Mouse (Mus musculus): Measurements from ENCODE around the gene Galk1. TPM values are rescaled to one million over a fixed set of nuclear protein-coding genes. Genes with fewer than 3 reads are reported as not detected.

The Galk1 gene
- polyA plus RNA-seq (2017; shearing (Covaris generic)): 40.6 TPM

DNA sequence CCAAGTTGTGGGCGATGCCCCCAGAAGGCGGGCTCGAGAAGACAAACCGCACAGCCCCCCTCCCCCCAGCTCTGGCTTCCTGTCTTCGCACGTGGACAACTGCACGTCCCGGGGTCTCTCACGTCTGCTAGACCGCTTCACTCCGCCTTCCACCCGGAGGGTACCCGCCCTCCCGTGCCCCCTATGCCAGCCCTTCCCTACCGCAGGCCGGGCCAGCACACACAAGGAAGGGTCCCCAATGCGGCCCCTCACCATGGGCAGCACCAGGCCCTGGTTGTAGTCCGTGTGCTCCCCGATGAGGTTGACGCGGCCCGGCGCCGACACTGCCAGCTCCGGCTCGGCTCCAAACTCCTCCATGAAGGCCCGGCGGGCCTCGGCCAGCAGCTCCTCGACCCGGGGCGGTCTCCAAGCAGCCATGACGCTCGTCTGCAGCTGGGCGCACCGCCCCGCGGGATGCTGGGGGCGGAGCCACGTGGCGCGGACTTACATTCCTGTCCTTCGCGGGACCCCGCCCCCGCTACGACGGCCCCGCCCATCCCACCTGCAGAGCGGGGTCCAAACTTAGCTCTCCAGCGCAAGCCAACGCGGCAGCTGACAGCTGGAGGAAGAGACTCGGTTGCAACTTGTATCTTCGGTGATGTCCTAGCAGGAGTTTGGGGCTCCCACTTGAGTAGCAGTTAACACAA lies at the start of gene Galk1:
TSS of gene Galk1 (minus strand) at position 458 of the 686 bp plus-strand sequence.

GRCm38 (mm10) chr11:116030088-116030897 lies 17.8 kb upstream of the Galk1 start, which contains the start of gene Unk:
Gene Unk (plus strand): TSS chr11:116030322.

GRCm38 (mm10) chr11:116027756-116028155 lies 15.2 kb upstream of the Galk1 start, which contains the start of gene H3f3b:
Gene H3f3b (minus strand): TSS chr11:116027962.

DNA sequence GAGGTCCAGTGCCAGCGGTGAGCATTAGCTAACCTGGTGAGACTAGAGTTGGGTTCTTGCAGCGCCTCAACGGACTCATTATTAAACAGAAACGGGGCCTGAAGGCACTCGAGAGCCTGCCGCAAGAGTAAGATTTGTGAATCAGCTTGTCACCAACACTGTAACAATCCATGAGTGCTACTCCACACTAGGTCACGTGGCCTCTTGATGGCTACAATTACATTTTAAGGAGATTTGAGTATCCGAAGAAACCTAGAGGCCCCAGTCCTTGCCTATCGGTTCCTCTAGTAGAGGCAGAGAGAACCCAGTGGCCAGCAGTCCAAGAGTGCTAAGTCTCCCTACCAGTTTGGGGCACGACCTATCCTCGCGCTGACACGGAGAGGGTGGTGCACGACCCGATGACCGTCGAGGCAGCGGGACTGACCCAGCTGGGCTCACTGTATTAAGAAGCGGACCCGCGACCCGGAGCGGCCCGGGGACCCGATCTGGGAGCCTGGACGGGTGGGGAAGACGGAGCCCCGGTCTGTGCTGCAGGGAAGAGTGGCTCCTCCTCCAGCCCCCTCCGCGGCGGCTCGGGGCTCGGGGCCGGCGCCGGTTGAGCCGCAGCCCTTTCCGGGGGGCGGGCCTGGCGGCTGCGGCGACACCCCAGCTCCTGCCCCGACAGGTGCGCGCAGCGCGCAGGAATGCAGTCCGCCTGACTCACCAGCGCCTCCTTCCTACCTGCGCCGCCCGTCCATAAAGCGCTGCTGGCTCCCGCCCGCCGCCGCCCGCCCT lies 38.0 kb downstream of the Galk1 start, which contains the start of gene Itgb4:
TSS of gene Itgb4 (plus strand) at position 401 of the 774 bp plus-strand sequence.

Other genes starting within 250 kb of the Galk1 start
- gene Tmem94, start 247.3 kb downstream of the Galk1 start, polyA plus RNA-seq (2017; shearing (Covaris generic)): 34.3 TPM
- gene Caskin2, start 199.1 kb downstream of the Galk1 start, polyA plus RNA-seq (2017; shearing (Covaris generic)): 4.3 TPM
- gene Tsen54, start 198.0 kb downstream of the Galk1 start, polyA plus RNA-seq (2017; shearing (Covaris generic)): 20.1 TPM
- gene Llgl2, start 188.7 kb downstream of the Galk1 start, polyA plus RNA-seq (2017; shearing (Covaris generic)): 35.7 TPM
- 0.44 TPM for gene Myo15b, start 154.3 kb downstream of the Galk1 start, polyA plus RNA-seq (2017; shearing (Covaris generic))
- gene Smim5, start 112.8 kb downstream of the Galk1 start, polyA plus RNA-seq (2017; shearing (Covaris generic)): 0.86 TPM
- gene Smim6, start 100.7 kb downstream of the Galk1 start, polyA plus RNA-seq (2017; shearing (Covaris generic)): 1.5 TPM
- 39.2 TPM for gene Sap30bp, start 79.4 kb downstream of the Galk1 start, polyA plus RNA-seq (2017; shearing (Covaris generic))
- gene Recql5, start 79.2 kb downstream of the Galk1 start, polyA plus RNA-seq (2017; shearing (Covaris generic)): 25.0 TPM
- not detected for gene Itgb4, start 38.0 kb downstream of the Galk1 start, polyA plus RNA-seq (2017; shearing (Covaris generic))
- gene H3f3b, start 15.2 kb upstream of the Galk1 start, polyA plus RNA-seq (2017; shearing (Covaris generic)): 1,124 TPM
- gene Unk, start 17.6 kb upstream of the Galk1 start, polyA plus RNA-seq (2017; shearing (Covaris generic)): 41.6 TPM
- gene Unc13d, start 65.2 kb upstream of the Galk1 start, polyA plus RNA-seq (2017; shearing (Covaris generic)): 205 TPM
- 192 TPM for gene Wbp2, start 74.3 kb upstream of the Galk1 start, polyA plus RNA-seq (2017; shearing (Covaris generic))
- gene Trim47, start 114.5 kb upstream of the Galk1 start, polyA plus RNA-seq (2017; shearing (Covaris generic)): 0.44 TPM
- gene Trim65, start 118.4 kb upstream of the Galk1 start, polyA plus RNA-seq (2017; shearing (Covaris generic)): 10.2 TPM
- gene Mrpl38, start 126.1 kb upstream of the Galk1 start, polyA plus RNA-seq (2017; shearing (Covaris generic)): 65.8 TPM
- 10.8 TPM for gene Fbf1, start 155.4 kb upstream of the Galk1 start, polyA plus RNA-seq (2017; shearing (Covaris generic))
- 65.7 TPM for gene Ten1, start 186.1 kb upstream of the Galk1 start, polyA plus RNA-seq (2017; shearing (Covaris generic))
- gene Acox1, start 186.3 kb upstream of the Galk1 start, polyA plus RNA-seq (2017; shearing (Covaris generic)): 21.0 TPM
- 0.09 TPM for gene Evpl, start 225.4 kb upstream of the Galk1 start, polyA plus RNA-seq (2017; shearing (Covaris generic))